Mouse (Mus musculus) gastrocnemius, adult 18-20 months (tissue): ENCODE measurements around the gene Usp29. TPM values are rescaled to one million over a fixed set of nuclear protein-coding genes. Genes with fewer than 3 reads are reported as not detected.
"Not testable (repeated sequence)": the region's sequence is repeated elsewhere in the genome, so short reads cannot be mapped to it uniquely, and the experiment has no call there.

Experiments used
- DNase-seq: peaks from one replicate; pipeline ENCODE4 v3.0.0; 2021; ENCODE audit warnings: low spot score
- total RNA-seq, 2 experiments: library from RNA; stranded (reverse); gene quantifications; 2 replicates each; pipeline ENCODE4 v1.2.3; 2021

Usp29 gene
- total RNA-seq, 2 experiments from 2014 or later = 0.39 TPM; not detected in 1

DNA sequence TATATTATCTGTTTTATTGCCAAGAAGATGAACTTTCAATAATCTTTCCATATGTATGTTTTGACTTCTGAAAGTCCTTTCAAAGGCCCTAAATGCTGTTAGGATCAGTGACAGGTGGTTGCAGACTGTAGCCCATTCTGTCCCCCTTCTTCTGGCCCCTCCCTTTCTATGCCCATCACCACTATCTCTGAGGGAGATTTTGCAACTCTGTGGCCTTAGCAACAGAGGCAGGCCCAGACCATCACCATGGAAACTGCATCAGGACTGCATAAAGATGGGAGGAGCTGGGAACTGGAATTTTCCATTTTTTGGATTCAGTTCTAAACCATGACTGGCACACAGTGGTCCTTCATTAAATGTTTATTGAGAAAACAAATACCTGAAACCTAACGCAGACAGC, 139.2 kb downstream of the Usp29 start:
- DNase-seq = no peak

DNA sequence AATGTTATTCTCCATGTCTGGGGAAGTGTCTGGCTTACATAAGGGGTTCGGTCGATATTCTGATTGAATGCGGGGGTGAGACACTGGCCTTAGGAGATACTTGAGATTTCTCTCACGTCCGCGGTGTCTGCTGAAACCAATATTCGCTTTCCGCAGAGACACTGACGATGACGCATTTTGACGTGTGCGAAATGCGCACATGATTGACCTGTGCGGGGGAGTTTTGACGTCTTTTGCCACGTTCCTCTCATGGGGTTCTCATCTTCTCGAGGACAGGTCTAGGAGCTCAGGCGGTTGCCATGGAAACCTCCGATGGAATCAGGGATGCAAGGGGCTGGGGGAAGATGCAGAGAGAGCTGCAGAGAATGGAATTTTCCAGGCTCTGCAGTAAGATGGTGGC, 144.1 kb downstream of the Usp29 start:
- DNase-seq = no peak

DNA sequence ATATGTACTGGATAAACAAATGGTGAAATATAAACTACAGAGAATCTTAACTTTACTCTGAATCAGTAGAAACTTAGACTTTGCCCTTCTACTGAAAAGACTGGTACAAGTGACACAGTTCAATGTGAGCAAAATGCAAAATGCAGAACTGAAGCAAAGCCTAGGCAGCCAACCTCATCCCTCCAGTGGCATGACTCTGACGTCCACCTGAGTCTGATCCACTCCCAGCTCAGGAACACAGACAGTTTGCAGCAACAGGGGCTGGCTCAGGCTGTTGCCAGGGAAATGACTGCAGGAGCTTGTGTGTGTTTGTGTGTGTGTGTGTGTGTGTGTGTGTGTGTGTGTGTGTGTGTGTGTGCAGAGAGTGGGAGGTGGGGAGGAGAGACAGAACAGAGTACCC, 147.8 kb downstream of the Usp29 start:
- no peak for DNase-seq

DNA sequence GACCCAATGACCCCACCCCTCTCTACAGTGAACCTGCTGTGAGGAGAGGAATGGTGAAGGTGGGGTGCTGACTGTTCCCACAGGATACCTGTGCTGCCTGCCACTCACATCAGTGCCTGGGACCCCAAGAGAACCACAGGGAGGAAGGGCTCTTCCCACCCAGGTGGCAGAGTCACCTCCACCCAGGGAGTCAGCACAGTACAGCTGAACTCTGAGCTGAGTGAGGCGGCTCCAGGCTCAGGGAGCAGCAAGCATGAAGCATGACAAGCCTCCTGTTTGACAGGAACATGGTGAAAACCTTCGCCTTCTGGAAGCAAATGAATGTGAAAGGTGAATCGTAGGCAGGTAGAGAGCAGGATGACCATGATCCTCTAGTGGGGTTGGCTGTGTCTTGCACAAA, 148.5 kb downstream of the Usp29 start:
- DNase-seq = not testable (repeated sequence)

DNA sequence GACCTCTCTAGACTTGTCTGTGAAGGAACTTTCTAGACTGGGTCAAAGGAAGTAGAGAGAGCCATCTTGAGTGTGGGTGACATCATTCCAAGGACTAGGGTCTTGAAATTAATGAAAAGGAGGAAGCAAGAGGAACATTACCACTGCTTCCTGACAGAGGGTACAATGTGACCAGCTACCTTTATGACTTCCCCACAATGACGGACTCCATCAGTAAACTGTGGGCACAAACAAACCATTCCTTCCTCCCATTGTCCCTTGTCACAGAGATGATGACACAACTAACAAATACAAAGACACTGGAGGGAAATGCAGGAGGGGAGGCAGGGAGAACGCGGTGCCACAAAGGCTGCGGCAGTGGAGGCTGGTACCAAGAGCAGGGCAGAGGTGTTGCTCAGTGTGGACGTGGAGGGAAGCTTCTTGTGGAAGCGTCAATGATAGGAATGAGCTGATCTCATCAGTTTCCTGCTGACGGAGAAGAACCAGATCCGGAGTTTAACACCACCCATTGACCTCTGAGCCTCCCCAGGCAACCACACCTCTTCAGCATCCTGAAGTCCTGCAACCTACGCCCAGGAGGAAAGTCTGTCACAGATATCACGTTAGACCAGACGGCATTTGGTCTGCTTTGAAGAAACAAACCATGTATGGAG, 149.3 kb downstream of the Usp29 start:
- no peak for DNase-seq

DNA sequence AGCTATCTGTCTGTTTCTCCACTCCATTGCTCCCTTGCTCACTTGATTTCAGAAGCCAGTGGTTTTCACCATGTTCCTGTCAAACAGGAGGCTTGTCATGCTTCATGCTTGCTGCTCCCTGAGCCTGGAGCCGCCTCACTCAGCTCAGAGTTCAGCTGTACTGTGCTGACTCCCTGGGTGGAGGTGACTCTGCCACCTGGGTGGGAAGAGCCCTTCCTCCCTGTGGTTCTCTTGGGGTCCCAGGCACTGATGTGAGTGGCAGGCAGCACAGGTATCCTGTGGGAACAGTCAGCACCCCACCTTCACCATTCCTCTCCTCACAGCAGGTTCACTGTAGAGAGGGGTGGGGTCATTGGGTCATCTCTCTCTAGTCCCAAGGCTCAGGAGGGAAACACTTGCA, 150.5 kb downstream of the Usp29 start:
- not testable (repeated sequence) for DNase-seq

DNA sequence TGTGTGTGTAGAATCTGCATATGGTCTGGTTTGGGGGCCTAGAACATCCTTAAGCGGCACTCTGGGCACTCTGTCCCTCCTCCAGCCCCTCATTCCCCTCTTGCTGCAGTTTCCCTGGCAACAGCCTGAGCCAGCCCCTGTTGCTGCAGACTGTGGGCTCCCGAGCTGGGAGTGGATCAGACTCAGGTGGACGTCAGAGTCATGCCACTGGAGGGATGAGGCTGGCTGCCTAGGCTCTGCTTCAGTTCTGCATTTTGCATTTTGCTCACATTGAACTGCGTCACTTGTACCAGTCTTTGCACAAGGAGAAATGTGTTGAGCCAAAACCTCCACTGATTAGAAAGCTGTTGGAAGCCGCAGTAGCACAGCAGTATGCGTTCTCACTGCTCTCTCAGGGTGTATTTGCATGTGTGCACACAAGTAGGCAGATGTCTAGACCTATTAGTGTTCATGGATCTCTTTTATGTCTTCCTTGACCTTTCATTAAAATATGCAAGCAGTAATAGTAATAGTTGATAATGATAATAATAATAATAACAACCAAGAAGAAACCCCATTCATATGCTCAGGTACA, 151.2 kb downstream of the Usp29 start:
- no peak for DNase-seq

DNA sequence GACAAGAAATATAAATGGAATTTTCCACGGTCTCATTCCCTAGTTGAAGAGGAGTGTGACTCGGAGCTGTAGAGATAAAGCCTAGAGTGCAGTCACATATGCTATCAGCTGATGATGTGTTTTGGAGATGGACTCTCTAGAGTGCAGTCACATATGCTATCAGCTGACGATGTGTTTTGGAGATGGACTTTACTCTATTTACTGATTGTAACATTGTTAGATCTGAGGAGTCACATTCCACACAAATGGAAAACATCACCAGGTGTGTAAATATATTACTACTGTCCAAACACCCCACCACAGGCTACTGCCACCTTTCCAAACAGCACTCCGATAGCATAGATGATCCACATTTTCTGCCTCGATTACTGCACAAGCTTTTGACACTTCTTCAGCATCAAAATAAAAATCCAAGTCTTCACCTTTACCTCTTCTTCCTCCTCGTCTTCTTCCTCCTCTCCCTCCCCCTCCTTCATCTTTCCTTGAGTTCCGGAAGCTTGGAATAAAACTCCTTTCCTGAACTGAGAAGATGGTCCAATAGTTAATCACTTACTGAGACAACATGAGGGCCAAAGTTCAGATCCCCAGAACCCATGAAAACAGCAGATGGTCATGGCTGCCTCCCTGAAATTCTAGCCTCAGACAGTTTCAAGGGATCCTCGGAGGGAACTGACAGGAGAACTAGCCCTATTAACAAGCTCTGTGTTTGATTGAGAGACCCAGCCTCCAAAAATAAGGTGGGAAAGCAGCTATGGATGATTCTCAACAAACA, 153.2 kb downstream of the Usp29 start:
- no peak for DNase-seq

DNA sequence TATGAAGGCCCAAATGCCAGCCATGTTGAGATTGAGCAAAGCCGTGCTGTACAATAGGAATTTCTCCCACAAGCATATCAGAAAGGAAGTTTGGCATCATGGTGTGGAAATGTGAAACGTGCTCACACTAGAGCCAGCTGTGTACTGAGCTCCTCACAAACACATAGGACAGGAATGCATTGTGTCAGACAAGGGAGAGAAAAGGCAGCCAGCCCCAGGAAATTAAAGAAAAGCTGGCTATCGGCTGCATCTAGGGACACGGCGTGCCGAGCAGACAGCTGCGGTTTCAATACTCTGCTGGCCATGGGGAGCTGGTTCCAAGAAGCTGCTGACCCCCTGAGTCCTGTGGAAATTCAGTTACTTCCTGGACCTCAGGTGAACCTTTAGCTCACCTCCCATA, 155.0 kb downstream of the Usp29 start:
- DNase-seq = peak; percentile 3

DNA sequence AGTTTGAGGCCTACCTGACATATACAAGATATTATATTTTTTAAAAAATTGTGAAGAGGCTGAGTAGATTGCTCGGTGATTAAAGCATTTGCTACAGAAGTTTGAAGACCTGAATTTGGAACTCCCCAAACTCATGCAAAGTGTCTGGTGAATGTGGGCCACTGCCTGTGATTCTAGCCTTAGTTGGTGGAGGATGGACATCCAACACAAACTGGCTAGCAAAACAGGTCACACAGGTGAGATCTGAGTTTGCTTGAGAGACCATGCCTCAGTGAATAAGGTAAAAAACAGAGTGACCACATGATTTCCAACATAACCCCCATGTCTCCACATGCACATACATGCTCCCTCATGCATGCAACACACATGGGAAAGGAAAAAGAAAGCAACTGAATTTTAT, 156.5 kb downstream of the Usp29 start:
- DNase-seq = no peak

DNA sequence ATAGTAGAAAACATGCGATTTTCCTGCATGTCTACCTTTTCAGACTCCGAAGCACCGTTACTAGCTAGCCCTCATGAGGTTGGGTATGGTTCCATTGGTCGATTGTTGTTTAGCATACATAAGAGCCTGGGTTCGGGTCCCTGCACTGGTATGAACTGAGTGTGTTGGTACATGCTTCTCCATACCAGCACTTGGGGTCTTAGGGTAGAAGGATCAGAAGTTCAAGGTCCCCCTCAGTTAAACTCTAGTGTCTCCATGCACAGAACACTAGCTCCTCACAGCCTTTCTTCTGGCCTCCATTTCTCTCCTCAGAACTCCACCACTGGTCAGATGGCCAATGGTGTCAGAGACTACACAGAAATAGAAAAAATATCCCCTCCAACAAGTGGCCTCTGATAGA, 159.5 kb downstream of the Usp29 start:
- no peak for DNase-seq

DNA sequence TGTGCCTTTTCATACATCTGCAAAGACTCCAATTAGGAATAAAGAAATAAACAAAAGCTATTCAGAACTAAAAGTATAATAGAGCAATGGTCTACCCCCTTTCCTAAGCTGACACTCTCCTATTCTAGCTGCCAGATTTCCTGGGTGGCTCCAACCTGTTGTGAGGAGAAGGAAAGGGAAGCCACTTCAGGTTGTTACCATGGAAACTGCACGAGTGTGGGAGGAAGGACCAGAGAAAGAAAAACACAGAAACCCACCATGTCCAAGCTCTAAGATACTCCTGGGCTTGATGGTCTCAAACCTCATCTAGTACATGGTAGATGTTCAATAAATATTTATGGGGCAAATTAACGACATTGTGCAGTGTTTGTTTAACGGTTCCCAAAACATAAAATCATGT, 160.8 kb downstream of the Usp29 start:
- DNase-seq = no peak

DNA sequence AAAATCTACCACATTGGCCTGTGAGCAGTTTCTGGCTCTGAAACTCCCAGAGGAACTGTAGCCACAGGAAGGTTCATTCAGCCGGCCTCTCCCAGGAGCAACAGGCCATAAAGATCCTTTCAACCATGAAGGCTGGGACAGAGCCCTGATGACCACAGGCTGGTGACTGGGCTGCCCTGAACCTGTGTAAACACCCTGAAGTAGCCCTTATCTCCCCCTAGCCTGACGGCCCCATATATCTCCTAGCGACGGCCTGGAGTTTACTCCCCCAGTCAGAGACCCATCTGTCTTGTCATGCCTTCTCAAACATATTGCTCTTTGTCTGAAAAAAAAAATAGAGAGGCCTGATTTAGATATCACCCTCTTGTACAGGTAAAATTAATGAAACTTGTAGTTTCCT, 166.6 kb downstream of the Usp29 start:
- not testable (repeated sequence) for DNase-seq

DNA sequence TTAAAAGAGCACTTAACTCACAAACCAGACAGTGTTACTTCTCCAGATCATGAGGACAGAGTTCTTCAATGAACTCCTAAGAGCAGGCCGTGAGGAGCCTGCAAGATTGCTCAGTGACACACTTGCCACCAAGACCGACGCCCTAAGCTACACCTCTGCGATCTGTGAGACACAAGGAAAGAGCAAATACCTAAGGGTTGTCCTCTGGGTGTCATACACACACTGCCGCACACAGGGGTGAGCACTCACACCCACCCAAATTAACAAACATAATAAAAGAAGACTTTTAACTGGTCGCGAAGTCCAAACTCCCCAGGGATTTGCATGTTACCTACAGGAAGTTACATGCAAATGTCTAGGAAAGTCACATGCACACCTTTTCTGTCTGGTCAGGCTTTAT, 170.3 kb downstream of the Usp29 start:
- no peak for DNase-seq

DNA sequence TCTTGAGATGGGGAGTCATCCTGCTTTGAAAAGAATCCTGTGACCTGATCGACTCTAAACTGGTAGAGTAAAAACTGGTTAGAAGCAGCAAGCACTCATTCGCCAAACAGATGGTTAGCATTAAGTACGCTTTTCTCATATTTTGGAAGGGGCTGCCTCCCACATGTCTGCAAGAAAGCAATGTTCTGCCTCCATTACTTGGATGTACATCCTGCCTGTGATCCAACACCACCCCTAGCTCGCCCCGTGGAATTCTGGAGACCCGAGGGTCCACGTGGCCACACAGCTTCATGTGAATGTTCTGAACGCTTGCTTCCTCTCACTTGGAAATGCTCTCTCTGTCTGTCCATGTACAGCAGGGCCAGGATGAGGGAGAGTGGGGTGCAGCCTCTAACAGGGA, 173.1 kb downstream of the Usp29 start:
- no peak for DNase-seq

DNA sequence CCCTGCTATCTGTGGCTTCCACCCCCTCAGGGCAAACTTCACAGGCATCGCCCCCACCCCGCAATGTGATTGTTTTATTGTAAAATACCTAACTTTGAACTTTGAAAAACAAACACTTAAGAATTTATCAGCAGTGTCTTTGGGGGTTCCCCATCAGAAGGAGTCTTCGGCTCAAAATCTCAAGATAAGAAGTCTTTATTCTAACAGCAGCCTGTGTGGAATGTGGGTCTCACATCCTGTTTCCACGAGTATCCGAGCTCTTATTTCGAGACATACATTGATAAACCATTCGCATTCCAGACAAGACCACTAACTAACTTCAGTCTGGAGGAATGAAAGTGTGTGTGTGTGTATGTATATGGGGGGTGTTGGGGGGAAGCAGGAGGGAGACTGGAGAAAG, 180.1 kb downstream of the Usp29 start:
- DNase-seq = no peak

DNA sequence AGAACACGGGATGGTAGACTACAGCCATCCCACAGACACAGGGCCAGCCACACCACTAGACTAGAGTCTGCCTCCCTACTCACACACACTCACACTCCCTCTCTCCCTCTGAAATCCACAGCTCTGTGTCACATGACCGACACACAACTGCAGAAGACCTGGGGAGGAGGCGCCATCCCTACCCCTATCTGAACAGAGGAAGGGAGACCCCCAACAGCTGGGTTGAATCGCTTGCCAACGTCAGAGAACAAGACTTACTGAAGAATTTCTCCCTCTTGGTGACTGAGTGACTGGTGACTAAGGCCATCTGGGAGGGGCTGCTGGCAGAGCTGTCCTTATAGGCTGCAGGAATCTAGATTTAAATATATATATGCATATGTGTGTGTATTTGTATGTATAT, 181.4 kb downstream of the Usp29 start:
- DNase-seq = no peak

DNA sequence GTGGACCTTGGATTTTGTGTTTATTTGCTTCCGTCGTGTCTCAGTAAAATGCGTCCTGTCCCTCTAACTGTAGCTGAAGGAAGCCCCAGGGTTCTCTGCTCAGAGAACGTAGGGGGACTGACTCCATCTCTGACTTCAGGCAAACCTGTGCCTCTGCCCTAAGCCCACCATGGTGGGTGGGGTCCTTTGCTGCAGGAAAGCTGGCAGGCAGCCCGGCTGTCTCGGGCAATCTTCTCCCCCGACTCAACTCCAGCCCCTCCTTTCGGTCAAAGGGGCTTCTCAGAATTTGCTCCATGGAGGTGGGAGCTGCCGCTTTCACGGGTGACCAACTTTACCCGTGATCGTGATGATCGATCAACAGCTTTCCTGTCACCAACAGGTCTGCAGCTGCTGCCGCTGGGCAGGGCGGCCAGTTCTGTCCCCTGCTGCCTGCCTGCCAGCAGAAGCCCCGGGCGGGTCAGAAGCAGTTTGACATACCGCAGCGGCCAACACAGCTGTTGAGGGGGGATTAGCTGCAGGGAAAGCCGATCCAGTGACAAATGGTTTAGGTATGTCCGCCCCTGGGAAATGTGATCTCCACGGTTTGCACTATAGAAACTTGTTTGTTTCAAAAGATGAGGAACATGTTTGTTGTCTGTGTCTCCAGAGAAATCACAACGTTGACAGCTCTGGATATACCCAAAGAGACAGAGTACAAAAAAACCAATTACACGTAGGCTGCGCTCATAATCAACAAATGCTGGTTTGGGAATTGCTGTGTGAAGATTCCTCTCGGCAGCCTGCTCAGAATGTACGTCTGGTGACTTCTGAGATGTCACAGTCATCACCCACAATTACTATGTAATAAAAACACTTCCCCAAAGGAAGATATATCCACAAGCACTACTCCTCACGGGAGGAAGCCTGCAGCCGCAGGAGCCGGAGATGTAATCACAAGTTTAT, 183.3 kb downstream of the Usp29 start:
- peak; percentile 18 for DNase-seq

DNA sequence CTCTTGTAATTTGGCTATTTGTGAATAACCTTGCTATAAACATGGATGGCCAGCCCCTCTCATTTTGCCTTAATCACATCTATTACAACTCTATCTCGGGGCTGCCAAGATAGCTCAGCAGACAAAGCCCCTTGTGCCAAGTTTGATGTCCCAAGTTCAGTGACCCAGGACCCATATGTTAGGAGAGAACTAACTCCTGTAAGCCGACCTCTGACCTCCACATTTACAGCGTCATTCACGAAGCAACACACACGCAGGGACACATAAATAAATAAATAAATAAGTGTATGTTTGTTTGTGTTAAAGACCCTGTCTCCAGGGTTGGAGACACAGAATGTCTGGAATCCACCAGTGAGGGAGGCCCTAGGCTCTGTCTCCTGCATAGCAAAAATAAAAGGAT, 186.7 kb downstream of the Usp29 start:
- DNase-seq = no peak

DNA sequence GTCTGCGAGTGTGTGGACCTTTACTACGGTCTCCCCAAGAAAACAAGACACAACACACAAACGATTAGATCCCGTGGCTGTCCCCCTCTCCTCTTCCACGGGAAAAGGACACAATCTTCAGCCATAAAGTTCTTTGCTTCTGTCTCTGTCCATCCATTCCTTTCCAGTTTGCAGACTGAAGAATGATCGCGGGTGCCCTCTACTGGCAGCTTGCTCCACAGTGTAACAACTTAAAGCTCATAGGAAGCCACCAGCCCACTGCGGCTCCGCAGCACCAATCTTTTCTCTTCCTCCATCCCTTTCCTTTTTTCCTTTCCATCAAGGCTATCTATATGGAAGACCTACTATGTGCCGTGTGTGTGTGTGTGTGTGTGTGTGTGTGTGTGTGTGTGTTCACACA, 187.9 kb downstream of the Usp29 start:
- DNase-seq = peak; percentile 80

DNA sequence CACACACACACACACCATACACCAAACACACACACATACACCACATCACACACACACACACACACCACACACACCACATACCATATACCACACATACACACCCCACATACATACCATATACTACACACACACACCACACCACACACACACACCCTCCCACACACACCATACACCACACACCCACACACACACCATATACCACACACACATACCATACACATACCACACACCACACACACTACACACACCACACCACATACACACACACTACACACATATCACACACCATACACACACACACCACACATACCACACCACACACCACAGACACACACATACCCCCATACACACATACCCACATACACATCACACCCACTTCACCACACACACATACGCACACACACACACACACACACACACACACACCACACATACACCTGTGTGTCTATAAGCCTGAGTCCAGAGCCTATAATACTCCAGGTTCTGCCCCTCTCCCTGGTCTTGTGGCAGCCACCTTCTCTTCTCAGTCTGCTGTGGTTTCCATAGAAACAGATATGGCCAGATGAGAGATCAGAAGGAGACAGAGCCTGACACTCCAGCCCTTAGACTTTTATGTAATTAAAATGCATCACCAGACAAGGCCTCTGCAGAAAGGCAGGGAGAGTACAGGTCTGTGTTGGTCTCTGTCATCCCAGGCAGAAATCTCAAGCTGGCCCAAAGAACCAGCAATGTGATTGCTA, 188.9 kb downstream of the Usp29 start:
- no peak for DNase-seq
